Comparison of ENCODE assay signal across 9 mouse cellular contexts in genomic region chr5:117278809-117279668, GRCm38 (mm10). TPM values are rescaled to one million over a fixed set of nuclear protein-coding genes. Genes with fewer than 3 reads are reported as not detected.
DNase-seq lines count a peak whose midpoint lies in the region; ATAC-seq and TF ChIP-seq lines count a peak whose summit lies in the region.
"Had no signal": no experiment of that assay in that cellular context is flagged by ENCODE, and none has a peak within 500 bp of the region (broad histone marks: within the 10 kb centered on the region; RNA-seq: fewer than 3 reads in every experiment).

No protein-coding gene starts in this region.

- H3K27ac ChIP-seq in kidney, postnatal 0 days: peak overlapping the region; percentile 40; the same call in 1 of the 2 replicates
- peak overlapping the region; percentile 80 for H3K27ac ChIP-seq in lung, postnatal 0 days (ENCODE audit: low read length)
- H3K27ac ChIP-seq in midbrain, embryonic 11.5 days (ENCODE audit: low read depth, low read length): no peak overlapping the region
- H3K27ac ChIP-seq in forebrain, postnatal 0 days (ENCODE audit: low read depth, low read length): no peak overlapping the region

- no peak overlapping the region for H3K4me2 ChIP-seq in kidney, postnatal 0 days (ENCODE audit: low read length)
- no peak overlapping the region for H3K4me2 ChIP-seq in lung, postnatal 0 days (replicated peaks; ENCODE audit: low read depth, low read length)
- H3K4me2 ChIP-seq in midbrain, embryonic 11.5 days: no peak overlapping the region
- H3K4me2 ChIP-seq in forebrain, postnatal 0 days (ENCODE audit: low read depth): no peak overlapping the region

- H3K4me1 ChIP-seq in kidney, postnatal 0 days (replicated peaks; ENCODE audit: insufficient read depth, low read length): no peaks in the 10 kb centered on the region
- peaks cover 2% of the 10 kb centered on the region; the same call in 1 of the 2 replicates for H3K4me1 ChIP-seq in lung, postnatal 0 days (ENCODE audit: insufficient read depth, low read depth, low read length)
- H3K4me1 ChIP-seq in midbrain, embryonic 11.5 days (ENCODE audit: control insufficient read depth, insufficient read depth, low read length): no peaks in the 10 kb centered on the region
- 0 out of 2 replicates have a peak, but pooled peaks cover under 1% of the 10 kb centered on the region for H3K4me1 ChIP-seq in forebrain, postnatal 0 days (ENCODE audit: insufficient read depth)

- TF ChIP-seq CTCF in kidney, postnatal 0 days (IDR thresholded peaks at IDR 0.05; ENCODE audit: low read depth): no peak
- TF ChIP-seq CTCF in lung, postnatal 0 days (IDR thresholded peaks at IDR 0.05): no peak
- no peak for TF ChIP-seq CTCF in forebrain, postnatal 0 days (IDR thresholded peaks at IDR 0.05; ENCODE audit: low read depth)

- H3K4me3 ChIP-seq in kidney, postnatal 0 days (replicated peaks; ENCODE audit: low read depth, low read length): no peak overlapping the region
- H3K4me3 ChIP-seq in lung, postnatal 0 days (ENCODE audit: low read depth, low read length): no peak overlapping the region
- H3K4me3 ChIP-seq in midbrain, embryonic 11.5 days (ENCODE audit: low read depth, low read length): no peak overlapping the region
- no peak overlapping the region for H3K4me3 ChIP-seq in forebrain, postnatal 0 days (ENCODE audit: low read depth, low read length)

- no peak overlapping the region for H3K9ac ChIP-seq in kidney, postnatal 0 days (ENCODE audit: low read depth, low read length)
- no peak overlapping the region for H3K9ac ChIP-seq in lung, postnatal 0 days (replicated peaks; ENCODE audit: low read depth)
- H3K9ac ChIP-seq in midbrain, embryonic 11.5 days (ENCODE audit: low read length): no peak overlapping the region
- no peak overlapping the region for H3K9ac ChIP-seq in forebrain, postnatal 0 days

- H3K9me3 ChIP-seq in kidney, postnatal 0 days (replicated peaks; ENCODE audit: low read length): no peaks in the 10 kb centered on the region
- no peaks in the 10 kb centered on the region for H3K9me3 ChIP-seq in lung, postnatal 0 days (ENCODE audit: low read length)
- H3K9me3 ChIP-seq in midbrain, embryonic 11.5 days (ENCODE audit: control insufficient read depth, low read length): no peaks in the 10 kb centered on the region
- no peaks in the 10 kb centered on the region for H3K9me3 ChIP-seq in forebrain, postnatal 0 days (ENCODE audit: low read length)

- peaks cover 12% of the 10 kb centered on the region; the same call in 1 of the 2 replicates for H3K36me3 ChIP-seq in kidney, postnatal 0 days (ENCODE audit: insufficient read depth, low read length)
- H3K36me3 ChIP-seq in lung, postnatal 0 days (ENCODE audit: insufficient read depth, low read length): no peaks in the 10 kb centered on the region
- peaks cover 2% of the 10 kb centered on the region for H3K36me3 ChIP-seq in midbrain, embryonic 11.5 days (ENCODE audit: control insufficient read depth, insufficient read depth, low read length)
- peaks cover 27% of the 10 kb centered on the region for H3K36me3 ChIP-seq in forebrain, postnatal 0 days (ENCODE audit: insufficient read depth)

- peak; percentile 60 for ATAC-seq in kidney, postnatal 0 days (replicated peaks; ENCODE audit: low FRiP score, low read depth)
- ATAC-seq in lung, postnatal 0 days: peak; percentile 92
- no peak for ATAC-seq in midbrain, embryonic 11.5 days (ENCODE audit: low FRiP score)
- no peak for ATAC-seq in forebrain, postnatal 0 days

- 72% methylated on average over 15 of the region's 15 CpGs for whole genome bisulfite sequencing in kidney, postnatal 0 days
- 68% methylated on average over 15 of the region's 15 CpGs for WGBS in lung, postnatal 0 days
- 95% methylated on average over 15 of the region's 15 CpGs for WGBS in midbrain, embryonic 11.5 days
- whole genome bisulfite sequencing in forebrain, postnatal 0 days: 84% methylated on average over 15 of the region's 15 CpGs

- peak; percentile 62 for DNase-seq in adrenal gland, postnatal 10 days
- no peak for DNase-seq in adrenal gland, postnatal 4 days (ENCODE audit: low spot score in 2 of 2)
- peak; percentile 72 for DNase-seq in NIH3T3 (ENCODE audit: low read depth)
- DNase-seq in kidney, postnatal 0 days (ENCODE audit: low spot score): no peak
- DNase-seq in lung, postnatal 0 days (ENCODE audit: low spot score): peak; percentile 89
- no peak for DNase-seq in midbrain, embryonic 11.5 days (ENCODE audit: low spot score, missing footprints)
- no peak for DNase-seq in forebrain, postnatal 0 days
- DNase-seq in ovary, adult 18-20 months (ENCODE audit: low spot score): no peak
- DNase-seq: gastrocnemius, postnatal 14 days had no signal

- no peaks in the 10 kb centered on the region for H3K27me3 ChIP-seq in kidney, postnatal 0 days (ENCODE audit: insufficient read depth, low read length)
- H3K27me3 ChIP-seq in lung, postnatal 0 days (replicated peaks; ENCODE audit: insufficient read depth, low read length): no peaks in the 10 kb centered on the region
- H3K27me3 ChIP-seq in midbrain, embryonic 11.5 days (ENCODE audit: control insufficient read depth, insufficient read depth, low read length): no peaks in the 10 kb centered on the region
- H3K27me3 ChIP-seq in forebrain, postnatal 0 days (ENCODE audit: insufficient read depth, low read length): no peaks in the 10 kb centered on the region

- peak; percentile 73 for TF ChIP-seq EP300 in lung, postnatal 0 days (IDR thresholded peaks at IDR 0.05)

RNA-seq across cellular contexts. Expression of gene Pebp1, which starts 8.4 kb away (rescaled TPM):
- 100 to 1,000 TPM; 763 to 803 TPM for total RNA-seq in adrenal gland, postnatal 10 days (2021)
- total RNA-seq in adrenal gland, postnatal 4 days (2021): 1,000 to 10,000 TPM in 1 of 2 experiments, 100 to 1,000 TPM in 1; 992 to 1,042 TPM
- 625 and 668 TPM in 2 replicates for polyA plus RNA-seq in kidney, postnatal 0 days (2015; fragmentation: Nextera tagmentation; extraction: Ambion mirVana)
- polyA plus RNA-seq in lung, postnatal 0 days (2015; fragmentation: Nextera tagmentation; extraction: Ambion mirVana): 273 and 289 TPM in 2 replicates
- polyA plus RNA-seq in midbrain, embryonic 11.5 days (2014; fragmentation: Nextera tagmentation; extraction: Ambion mirVana): 893 and 966 TPM in 2 replicates
- 1,357 and 1,641 TPM in 2 replicates for total RNA-seq in forebrain, postnatal 0 days (2014; rRNA removed)
- 1,186 and 1,234 TPM in 2 replicates for polyA plus RNA-seq in forebrain, postnatal 0 days (2015; fragmentation: Nextera tagmentation; extraction: Ambion mirVana)

RNA-seq across cellular contexts. Expression of gene Vsig10, which starts 39.8 kb away (rescaled TPM):
- 10 to 100 TPM; 23.4 to 26.0 TPM for total RNA-seq in adrenal gland, postnatal 10 days (2021)
- 10 to 100 TPM; 48.3 to 51.8 TPM for total RNA-seq in adrenal gland, postnatal 4 days (2021)
- 9.5 and 11.6 TPM in 2 replicates for polyA plus RNA-seq in kidney, postnatal 0 days (2015; fragmentation: Nextera tagmentation; extraction: Ambion mirVana)
- 19.7 and 23.7 TPM in 2 replicates for polyA plus RNA-seq in lung, postnatal 0 days (2015; fragmentation: Nextera tagmentation; extraction: Ambion mirVana)
- 1.7 and 2.2 TPM in 2 replicates for polyA plus RNA-seq in midbrain, embryonic 11.5 days (2014; fragmentation: Nextera tagmentation; extraction: Ambion mirVana)
- 1.0 and 1.4 TPM in 2 replicates for total RNA-seq in forebrain, postnatal 0 days (2014; rRNA removed)
- polyA plus RNA-seq in forebrain, postnatal 0 days (2015; fragmentation: Nextera tagmentation; extraction: Ambion mirVana): 0.77 and 1.4 TPM in 2 replicates

Comparison
In these comparisons a context has a peak if more than half of its experiments do, and no peak if none do; other contexts are left out.
1. DNase-seq: peak in adrenal gland, postnatal 10 days (single experiment), NIH3T3 (single experiment) and lung, postnatal 0 days (single experiment); none in adrenal gland, postnatal 4 days (0 of 2), kidney, postnatal 0 days (single experiment), midbrain, embryonic 11.5 days (single experiment), forebrain, postnatal 0 days (single experiment) and ovary, adult 18-20 months (single experiment).
2. ATAC-seq: peak in kidney, postnatal 0 days (single experiment) and lung, postnatal 0 days (single experiment); none in midbrain, embryonic 11.5 days (single experiment) and forebrain, postnatal 0 days (single experiment).
3. H3K27ac ChIP-seq: peak in kidney, postnatal 0 days (single experiment) and lung, postnatal 0 days (single experiment); none in midbrain, embryonic 11.5 days (single experiment) and forebrain, postnatal 0 days (single experiment).